Mouse (Mus musculus) A20 (cell line): ENCODE results near the gene Prdm5.

Source experiments
- DNase-seq: peaks from one replicate; pipeline ENCODE4 v3.0.0-alpha.2; 2011; ENCODE audit warnings: low read depth, low spot score

Prdm5 gene

DNA sequence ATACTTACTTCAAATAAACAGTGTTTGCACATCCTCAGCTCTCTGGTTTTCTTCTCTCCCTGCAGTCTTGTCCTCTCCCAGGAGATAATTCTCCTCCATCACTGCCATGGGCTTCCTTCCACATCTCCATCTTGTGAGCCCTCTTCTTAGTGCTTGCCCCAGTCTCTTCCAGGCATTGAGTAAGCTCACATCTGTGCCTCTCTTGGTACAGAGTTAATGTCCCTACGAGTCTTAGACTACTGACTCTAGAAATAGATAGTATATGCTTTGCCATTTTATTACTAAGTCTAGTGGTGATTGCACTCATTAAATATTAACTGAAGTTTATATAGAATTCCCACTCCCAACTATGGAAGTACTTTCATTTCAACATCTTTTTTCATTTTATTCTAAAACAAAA is 154.0 kb downstream of the Prdm5 start:
- no peak for DNase-seq

DNA sequence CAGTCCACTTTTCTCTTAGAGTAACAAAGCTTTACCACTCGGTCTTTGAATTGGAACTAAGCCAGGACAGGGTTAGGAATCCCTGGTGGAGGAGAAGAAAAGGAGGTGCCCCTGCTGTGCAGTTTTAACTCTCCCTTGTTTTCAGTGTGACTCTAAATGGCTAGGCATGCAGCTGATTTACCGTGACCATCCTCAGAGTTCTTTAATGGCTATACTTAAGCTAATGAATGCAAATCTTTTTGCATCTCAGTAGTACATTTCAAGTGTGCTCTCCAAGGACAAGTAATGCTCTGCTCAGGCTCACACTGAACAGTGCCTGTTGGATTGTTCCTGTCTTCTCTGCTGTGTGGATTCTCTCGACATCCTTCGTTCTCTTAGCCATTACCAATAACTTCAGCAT is 154.4 kb downstream of the Prdm5 start:
- DNase-seq = no peak

DNA sequence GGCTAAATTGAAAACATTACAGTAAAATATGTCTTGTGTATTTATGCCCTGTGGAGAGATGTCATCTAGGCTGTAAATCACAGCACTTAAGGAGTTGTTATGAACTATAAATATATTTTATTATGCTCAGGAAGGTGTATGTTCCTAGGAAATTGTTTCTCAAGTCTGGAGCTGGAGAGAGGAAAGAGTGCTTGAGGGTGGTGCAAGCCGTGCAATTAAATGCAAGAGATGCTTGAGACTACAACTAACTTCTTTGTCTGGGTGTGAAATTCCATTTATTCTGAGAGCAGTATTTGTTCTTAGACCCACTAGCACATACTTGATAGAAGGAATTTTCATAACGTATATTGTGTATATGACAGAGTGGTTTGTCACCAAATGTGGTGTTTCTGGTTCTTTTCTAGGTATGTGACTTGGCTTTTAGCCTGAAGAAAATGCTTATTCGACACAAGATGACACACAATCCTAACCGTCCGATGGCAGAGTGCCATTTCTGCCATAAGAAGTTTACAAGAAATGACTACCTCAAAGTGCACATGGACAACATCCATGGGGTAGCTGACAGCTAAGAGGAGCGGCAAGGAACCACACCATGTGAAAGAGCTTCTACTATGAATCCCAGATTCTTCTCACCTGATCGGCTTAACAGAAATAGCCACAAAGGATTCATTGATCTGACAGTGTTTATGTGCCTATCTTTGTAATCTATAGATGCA is 156.9 kb downstream of the Prdm5 start:
- DNase-seq = no peak

DNA sequence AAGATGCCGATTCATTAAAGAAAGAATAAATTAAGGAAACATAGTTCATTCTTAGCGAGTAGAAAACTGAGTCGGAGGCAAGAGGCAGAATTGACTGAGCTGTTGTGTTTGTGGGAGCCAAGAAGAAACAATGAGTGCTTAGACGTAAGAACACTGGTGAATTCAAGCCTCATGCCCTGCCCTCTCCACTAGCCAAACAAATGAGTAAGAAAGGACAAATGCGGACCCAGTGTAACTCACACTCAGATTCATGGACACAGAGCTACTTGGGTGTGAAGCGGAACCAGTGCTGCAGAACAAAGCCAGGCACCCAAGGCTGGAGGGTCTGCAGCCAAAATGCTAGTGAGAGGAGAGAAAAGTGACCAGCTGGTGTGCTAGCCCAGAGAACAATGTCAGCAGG is 171.7 kb downstream of the Prdm5 start:
- no peak for DNase-seq

DNA sequence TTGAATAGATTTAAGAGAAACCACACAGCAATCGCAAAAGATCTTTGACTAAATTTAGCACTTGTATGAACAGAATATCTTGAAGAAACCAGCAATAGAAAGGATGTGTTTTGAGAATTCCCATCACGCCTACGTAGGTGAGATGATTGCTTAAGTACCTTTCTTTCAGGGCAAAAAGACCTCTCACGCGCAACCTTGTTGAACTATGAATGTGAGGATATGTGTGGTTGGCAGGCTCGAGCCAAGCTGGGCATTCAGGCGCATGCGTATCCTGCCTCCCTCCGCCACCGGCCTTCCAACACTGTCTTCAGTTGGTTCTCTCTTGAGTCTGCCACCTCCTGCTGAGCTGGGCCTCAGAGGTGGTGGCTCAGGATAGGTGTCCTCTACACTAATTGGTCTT is 173.5 kb downstream of the Prdm5 start, which contains the start of gene 4930544G11Rik:
4930544G11Rik (plus strand) TSS at position 301 of the 400 bp plus-strand sequence.
- DNase-seq = no peak

DNA sequence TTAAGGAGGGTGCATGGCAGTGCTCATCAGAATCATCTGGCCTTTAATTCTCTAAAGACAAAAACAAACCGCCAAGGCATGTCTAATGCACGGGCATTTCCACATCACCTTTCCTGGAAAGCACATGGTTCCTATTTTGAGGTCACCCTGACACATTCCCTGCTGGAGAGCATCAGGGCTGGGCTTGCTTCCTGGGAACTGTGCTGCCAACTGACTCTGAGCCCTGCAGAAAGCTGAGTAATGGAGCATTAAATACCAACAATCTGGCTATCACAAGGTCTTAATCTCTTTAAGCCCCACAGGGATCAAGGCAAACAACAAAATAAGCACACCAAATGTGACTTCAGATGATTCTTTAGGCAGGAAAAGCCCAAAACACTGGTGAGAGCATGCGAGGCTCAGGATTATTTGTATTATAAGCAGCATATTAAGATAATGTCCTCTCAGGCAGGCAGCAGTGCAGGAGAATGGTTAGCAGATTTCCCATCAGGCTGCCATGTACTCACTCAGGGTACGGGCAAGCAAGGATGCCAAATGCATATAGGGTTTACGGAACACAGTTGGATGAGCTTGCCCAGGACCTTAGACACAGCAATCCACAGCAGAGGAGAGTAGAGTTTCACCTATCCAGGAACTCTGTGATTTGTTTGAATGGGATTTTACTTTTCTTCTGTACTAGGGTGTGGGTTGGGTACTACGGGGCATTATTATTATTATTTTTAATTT is 190.8 kb downstream of the Prdm5 start:
- no peak for DNase-seq

DNA sequence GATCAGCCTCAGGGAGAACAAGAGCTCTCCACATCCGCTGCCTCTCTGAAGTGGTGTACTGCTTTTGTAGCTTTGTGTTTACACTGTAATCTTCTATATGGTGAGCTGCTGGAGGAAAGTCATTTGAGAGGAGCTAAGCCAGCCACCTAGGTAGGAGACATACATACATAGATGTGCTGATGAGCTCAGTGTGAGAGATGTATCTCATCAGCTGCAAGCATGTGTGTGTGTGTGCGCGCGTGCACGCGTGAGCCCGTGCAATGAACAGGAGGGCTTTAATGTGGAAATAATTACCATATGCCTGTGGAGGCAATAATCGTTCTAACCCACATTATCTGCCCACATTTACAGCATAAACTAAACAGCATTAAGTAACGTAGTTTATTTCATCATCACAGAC is 191.6 kb downstream of the Prdm5 start:
- DNase-seq = no peak
